Mouse (Mus musculus): Measurements from ENCODE around the gene Toe1. TPM values are rescaled to one million over a fixed set of nuclear protein-coding genes. Genes with fewer than 3 reads are reported as not detected.
A peak's percentile ranks its signal among the peaks of the same experiment; 100 is the strongest.

The Toe1 gene
- polyA plus RNA-seq, 1 experiment from 2014 or later: 35.6 TPM

GRCm38 (mm10) chr4:116819968-116820901 lies 12.8 kb upstream of the Toe1 start:
- Histone ChIP-seq H3K27ac (ENCODE audit: low read depth) (no peak overlapping the region), H3K9me3 (ENCODE audit: low read depth, low read length) (no peaks in the 10 kb centered on the region), H3K4me2 (peak overlapping the region; percentile 99), H3K9ac (peak overlapping the region; percentile 48), H3K4me3 (ENCODE audit: low read depth, low read length) (peak overlapping the region; percentile 51), H3K36me3 (ENCODE audit: insufficient read depth) (peaks cover 16% of the 10 kb centered on the region), H3K27me3 (ENCODE audit: insufficient read depth, low read length) (peaks cover 12% of the 10 kb centered on the region), H3K4me1 (ENCODE audit: insufficient read depth) (peaks cover 6% of the 10 kb centered on the region; the same call in 1 of the 2 replicates)
- WGBS: 20% methylated on average over 32 of the region's 32 CpGs
- peak; percentile 14 for ATAC-seq (ENCODE audit: insufficient read depth)
- no peak for TF ChIP-seq CTCF (IDR thresholded peaks at IDR 0.05; ENCODE audit: low read depth)
- no peak for DNase-seq

- 82% methylated on average over 6 of the region's 6 CpGs for WGBS
- no peak for TF ChIP-seq CTCF (IDR thresholded peaks at IDR 0.05; ENCODE audit: low read depth)
- Histone ChIP-seq H3K4me3 (ENCODE audit: low read depth, low read length) (no peak overlapping the region), H3K36me3 (ENCODE audit: insufficient read depth) (peaks cover 17% of the 10 kb centered on the region), H3K27me3 (ENCODE audit: insufficient read depth, low read length) (peaks cover 12% of the 10 kb centered on the region), H3K9me3 (ENCODE audit: low read depth, low read length) (no peaks in the 10 kb centered on the region), H3K9ac (no peak overlapping the region), H3K4me1 (ENCODE audit: insufficient read depth) (0 out of 2 replicates have a peak, but pooled peaks cover 3% of the 10 kb centered on the region), H3K4me2 (no peak overlapping the region), H3K27ac (ENCODE audit: low read depth) (no peak overlapping the region)
- DNase-seq: no peak
- no peak for ATAC-seq (ENCODE audit: insufficient read depth)
Observed at GRCm38 (mm10) chr4:116817486-116817885, 10.0 kb upstream of the Toe1 start.

- Histone ChIP-seq H3K4me3 (ENCODE audit: low read depth, low read length) (no peak overlapping the region), H3K27ac (ENCODE audit: low read depth) (no peak overlapping the region), H3K9ac (no peak overlapping the region), H3K27me3 (ENCODE audit: insufficient read depth, low read length) (peaks cover 5% of the 10 kb centered on the region), H3K4me2 (no peak overlapping the region), H3K4me1 (ENCODE audit: insufficient read depth) (no peaks in the 10 kb centered on the region), H3K9me3 (ENCODE audit: low read depth, low read length) (no peaks in the 10 kb centered on the region), H3K36me3 (ENCODE audit: insufficient read depth) (peaks cover 17% of the 10 kb centered on the region)
- 83% methylated on average over 5 of the region's 5 CpGs for WGBS
- TF ChIP-seq CTCF (IDR thresholded peaks at IDR 0.05; ENCODE audit: low read depth): no peak
- DNase-seq: no peak
- no peak for ATAC-seq (ENCODE audit: insufficient read depth)
Observed at GRCm38 (mm10) chr4:116815276-116815675, 7.8 kb upstream of the Toe1 start.

GRCm38 (mm10) chr4:116811012-116811411 lies 3.6 kb upstream of the Toe1 start:
- no peaks in the 10 kb centered on the region for H3K27me3 ChIP-seq (ENCODE audit: insufficient read depth, low read length)
- ATAC-seq (ENCODE audit: insufficient read depth): no peak
- no peak for TF ChIP-seq CTCF (IDR thresholded peaks at IDR 0.05; ENCODE audit: low read depth)
- no peak overlapping the region for H3K4me2 ChIP-seq
- no peak for DNase-seq
- no peaks in the 10 kb centered on the region for H3K9me3 ChIP-seq (ENCODE audit: low read depth, low read length)
- H3K9ac ChIP-seq: no peak overlapping the region
- no peak overlapping the region for H3K4me3 ChIP-seq (ENCODE audit: low read depth, low read length)
- 0 out of 2 replicates have a peak, but pooled peaks cover 9% of the 10 kb centered on the region for H3K36me3 ChIP-seq (ENCODE audit: insufficient read depth)
- H3K4me1 ChIP-seq (ENCODE audit: insufficient read depth): peaks cover 5% of the 10 kb centered on the region; the same call in 1 of the 2 replicates
- H3K27ac ChIP-seq (ENCODE audit: low read depth): no peak overlapping the region
- WGBS: 55% methylated on average over 3 of the region's 3 CpGs

- peak; percentile 44 for DNase-seq
- Histone ChIP-seq H3K27ac (ENCODE audit: low read depth) (no peak overlapping the region), H3K4me2 (no peak overlapping the region), H3K9ac (no peak overlapping the region), H3K4me3 (ENCODE audit: low read depth, low read length) (no peak overlapping the region), H3K9me3 (ENCODE audit: low read depth, low read length) (no peaks in the 10 kb centered on the region), H3K4me1 (ENCODE audit: insufficient read depth) (no peaks in the 10 kb centered on the region), H3K27me3 (ENCODE audit: insufficient read depth, low read length) (no peaks in the 10 kb centered on the region), H3K36me3 (ENCODE audit: insufficient read depth) (peaks cover 29% of the 10 kb centered on the region)
- WGBS: 37% methylated on average over 5 of the region's 5 CpGs
- peak; percentile 52 for TF ChIP-seq CTCF (IDR thresholded peaks at IDR 0.05; ENCODE audit: low read depth)
- no peak for ATAC-seq (ENCODE audit: insufficient read depth)
Observed at GRCm38 (mm10) chr4:116799901-116800300, 7.5 kb downstream of the Toe1 start.

- Histone ChIP-seq H3K4me3 (ENCODE audit: low read depth, low read length) (no peak overlapping the region), H3K36me3 (ENCODE audit: insufficient read depth) (no peaks in the 10 kb centered on the region), H3K9ac (no peak overlapping the region), H3K27me3 (ENCODE audit: insufficient read depth, low read length) (no peaks in the 10 kb centered on the region), H3K27ac (ENCODE audit: low read depth) (no peak overlapping the region), H3K4me2 (no peak overlapping the region), H3K9me3 (ENCODE audit: low read depth, low read length) (no peaks in the 10 kb centered on the region), H3K4me1 (ENCODE audit: insufficient read depth) (no peaks in the 10 kb centered on the region)
- DNase-seq: no peak
- ATAC-seq (ENCODE audit: insufficient read depth): no peak
- 42% methylated on average over 1 of the region's 1 CpGs for WGBS
- no peak for TF ChIP-seq CTCF (IDR thresholded peaks at IDR 0.05; ENCODE audit: low read depth)
Observed at GRCm38 (mm10) chr4:116796442-116797110, 10.9 kb downstream of the Toe1 start.

- no peaks in the 10 kb centered on the region for H3K27me3 ChIP-seq (ENCODE audit: insufficient read depth, low read length)
- no peak overlapping the region for H3K9ac ChIP-seq
- H3K4me2 ChIP-seq: no peak overlapping the region
- H3K4me3 ChIP-seq (ENCODE audit: low read depth, low read length): no peak overlapping the region
- no peaks in the 10 kb centered on the region for H3K4me1 ChIP-seq (ENCODE audit: insufficient read depth)
- H3K9me3 ChIP-seq (ENCODE audit: low read depth, low read length): no peaks in the 10 kb centered on the region
- no peak for DNase-seq
- TF ChIP-seq CTCF (IDR thresholded peaks at IDR 0.05; ENCODE audit: low read depth): 0 out of 2 replicates have a peak, but pooled peaks have one; percentile 15
- no peaks in the 10 kb centered on the region for H3K36me3 ChIP-seq (ENCODE audit: insufficient read depth)
- 71% methylated on average over 2 of the region's 2 CpGs for WGBS
- H3K27ac ChIP-seq (ENCODE audit: low read depth): no peak overlapping the region
- ATAC-seq (ENCODE audit: insufficient read depth): no peak
Observed at GRCm38 (mm10) chr4:116794273-116794672, 13.2 kb downstream of the Toe1 start.
